Mouse (Mus musculus): ENCODE measurements at regions not wholly inside any gene's neighbourhood (a gene's known extent, or its start where the extent isn't known, plus 50 kb on each side); places are given as distances from the start of the nearest gene placed in this dataset.
A peak's percentile ranks its signal among the peaks of the same experiment; 100 is the strongest.

DNA sequence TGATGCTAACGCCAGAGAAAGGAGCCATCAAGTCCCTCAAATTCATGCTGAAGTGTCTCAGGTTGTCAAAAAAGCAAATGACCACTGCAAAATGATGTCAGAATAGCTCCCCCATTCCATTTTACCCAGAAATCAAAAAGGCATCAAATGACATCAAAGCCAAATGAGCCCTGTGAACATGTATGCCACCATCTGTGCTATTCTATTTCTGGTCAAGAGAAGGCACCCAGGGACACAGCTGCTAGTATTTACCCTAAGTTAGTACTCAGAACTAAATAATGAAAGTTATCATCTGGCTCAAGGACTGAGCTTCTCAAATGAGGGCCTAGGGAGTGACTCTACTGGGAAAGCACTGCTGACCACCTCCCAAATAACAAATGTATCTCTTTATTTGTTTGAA, 191.1 kb upstream of the Ahr start:
- DNase-seq (ENCODE audit: low read depth in 1 of 2, low spot score in 2 of 2): no peak

DNA sequence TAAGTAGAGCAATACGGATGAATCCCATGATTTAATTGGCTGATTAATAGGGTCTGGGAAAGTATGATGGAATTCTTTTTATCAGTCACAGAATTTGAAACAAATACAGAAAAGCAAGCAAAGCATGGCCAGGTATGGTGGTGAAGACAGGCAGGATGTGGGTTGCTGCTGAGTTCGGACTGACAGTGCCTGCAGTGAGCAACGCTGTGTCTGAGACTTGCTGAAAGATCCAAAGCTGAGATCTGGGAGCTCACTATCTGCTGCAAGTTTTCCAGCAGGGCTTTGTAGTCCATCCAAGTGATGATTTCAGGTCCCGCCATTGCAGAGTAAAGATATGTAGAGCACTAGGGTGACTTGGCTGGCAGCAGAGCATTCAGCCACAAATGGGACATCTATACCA, 189.3 kb upstream of the Ahr start:
- no peak for DNase-seq (ENCODE audit: low read depth in 1 of 2, low spot score in 2 of 2)

DNA sequence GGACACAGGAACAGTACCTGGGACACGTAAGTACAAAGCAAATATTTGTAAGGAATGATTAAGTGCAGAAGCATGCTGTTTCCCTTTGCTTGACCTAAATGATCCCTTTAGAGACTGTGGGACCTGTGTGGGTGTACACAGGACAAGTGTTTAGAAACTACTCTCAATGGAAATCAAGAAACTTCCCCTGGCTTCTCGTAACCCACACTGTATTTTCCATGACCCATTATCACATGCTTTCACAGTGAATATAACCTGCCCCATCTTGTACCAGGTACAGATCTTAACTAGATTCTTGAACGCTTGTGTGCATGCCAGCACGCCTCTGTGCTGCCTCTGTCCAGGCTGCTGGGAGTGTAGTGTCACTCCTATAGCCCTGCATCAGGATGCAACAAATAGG, 177.8 kb upstream of the Ahr start:
- DNase-seq (ENCODE audit: low read depth in 1 of 2, low spot score in 2 of 2): no peak

DNA sequence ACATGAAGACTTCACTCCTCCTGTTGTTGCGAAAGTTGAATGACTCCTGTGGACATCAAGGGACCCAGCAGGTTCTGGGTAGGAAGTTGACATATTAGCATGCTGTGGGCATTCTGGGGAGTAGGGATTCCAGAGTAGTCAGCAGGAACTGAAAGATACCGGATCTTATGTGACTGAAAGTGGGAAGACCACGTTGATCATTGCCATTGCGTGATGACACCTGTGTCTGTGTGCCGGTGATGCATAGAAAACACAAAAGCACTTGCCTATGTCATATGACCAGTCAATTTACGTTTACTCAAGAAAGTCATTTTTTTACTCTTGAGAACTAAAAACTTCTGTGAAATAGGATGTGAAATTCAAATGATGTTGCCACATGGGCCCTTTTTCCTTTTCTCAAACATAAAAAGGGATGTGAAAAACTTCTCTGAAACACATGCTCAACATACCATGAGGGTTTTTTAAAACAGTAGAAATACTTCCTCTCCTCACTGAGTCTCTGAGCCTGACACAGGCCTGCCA, 176.8 kb upstream of the Ahr start:
- DNase-seq (ENCODE audit: low read depth in 1 of 2, low spot score in 2 of 2): peak; percentile 48 to 61

DNA sequence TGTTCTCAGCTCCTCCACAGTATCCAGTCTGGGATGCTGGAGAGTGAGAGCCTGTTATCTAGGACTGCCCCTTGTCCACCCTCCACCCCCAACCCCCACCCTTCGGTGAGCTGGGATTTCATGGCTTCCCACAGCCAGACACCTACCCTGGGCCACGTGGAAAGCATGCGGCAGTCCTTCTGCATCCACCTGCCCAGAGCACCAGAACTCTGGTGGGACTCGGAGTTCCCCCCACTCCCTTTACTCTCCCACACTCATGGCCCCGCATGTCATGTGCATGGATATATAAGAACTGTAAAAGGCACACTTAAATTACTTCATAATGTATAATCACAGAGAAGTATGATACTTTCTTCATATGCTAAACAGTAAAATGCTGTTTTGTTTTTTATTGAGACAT, 175.5 kb upstream of the Ahr start:
- DNase-seq (ENCODE audit: low read depth in 1 of 2, low spot score in 2 of 2): no peak

DNA sequence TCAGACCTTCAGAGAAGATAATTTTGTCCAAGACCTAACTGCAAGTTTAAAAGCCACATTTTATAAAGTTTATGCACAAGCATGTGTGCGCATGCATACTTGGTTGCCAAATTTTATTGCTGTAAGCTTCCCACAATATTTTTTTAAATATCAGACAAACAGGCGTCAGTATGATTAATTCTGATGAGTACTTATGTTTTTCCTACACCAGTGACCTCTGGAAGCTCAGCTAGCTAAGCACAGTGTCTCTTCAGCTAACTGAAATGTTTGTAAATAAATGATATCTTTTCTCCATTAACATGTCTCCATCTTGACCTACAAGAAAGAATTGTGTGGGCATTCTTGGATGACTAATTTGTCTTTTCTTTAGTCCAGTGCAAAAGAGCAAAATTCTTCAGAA, 168.6 kb upstream of the Ahr start:
- DNase-seq (ENCODE audit: low read depth in 1 of 2, low spot score in 2 of 2): no peak

DNA sequence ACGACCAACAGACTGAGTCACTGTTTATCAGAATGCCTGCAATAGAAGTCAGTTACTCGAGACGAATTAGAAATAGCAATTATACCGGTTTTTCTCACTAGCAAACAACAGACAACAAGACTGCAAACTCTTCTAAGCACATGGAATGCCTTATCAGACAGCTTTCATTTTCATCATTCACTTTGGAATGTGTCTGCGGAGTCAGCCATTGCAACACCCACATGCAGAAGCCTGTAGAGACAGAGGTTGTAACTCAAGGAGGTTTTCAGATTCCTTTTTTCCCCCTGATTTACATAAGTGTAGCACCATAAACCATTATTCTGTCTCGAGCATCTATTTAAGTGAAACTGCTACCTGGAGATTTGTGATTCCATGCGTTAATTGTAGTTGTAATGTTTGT, 167.8 kb upstream of the Ahr start:
- DNase-seq (ENCODE audit: low read depth in 1 of 2, low spot score in 2 of 2): no peak

DNA sequence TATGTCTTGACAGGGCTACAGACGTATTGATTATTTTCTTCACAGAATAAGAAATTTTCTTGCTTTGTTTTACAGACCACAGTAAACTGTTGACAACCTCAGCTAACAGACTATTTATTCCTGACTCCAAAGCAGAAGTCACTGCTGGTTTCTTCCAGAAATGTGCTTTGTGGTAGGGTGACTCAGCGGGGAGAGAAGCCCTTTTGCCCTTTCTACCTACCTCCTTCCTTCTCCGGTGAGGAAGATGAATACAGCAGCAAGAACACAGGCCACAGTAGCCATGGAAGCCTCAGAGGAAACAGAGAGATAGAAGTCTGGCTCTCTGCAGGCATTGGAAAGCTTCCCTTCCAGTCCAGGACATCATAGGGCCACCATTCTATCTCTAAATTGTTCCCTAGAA, 159.4 kb upstream of the Ahr start:
- no peak for DNase-seq (ENCODE audit: low read depth in 1 of 2, low spot score in 2 of 2)

DNA sequence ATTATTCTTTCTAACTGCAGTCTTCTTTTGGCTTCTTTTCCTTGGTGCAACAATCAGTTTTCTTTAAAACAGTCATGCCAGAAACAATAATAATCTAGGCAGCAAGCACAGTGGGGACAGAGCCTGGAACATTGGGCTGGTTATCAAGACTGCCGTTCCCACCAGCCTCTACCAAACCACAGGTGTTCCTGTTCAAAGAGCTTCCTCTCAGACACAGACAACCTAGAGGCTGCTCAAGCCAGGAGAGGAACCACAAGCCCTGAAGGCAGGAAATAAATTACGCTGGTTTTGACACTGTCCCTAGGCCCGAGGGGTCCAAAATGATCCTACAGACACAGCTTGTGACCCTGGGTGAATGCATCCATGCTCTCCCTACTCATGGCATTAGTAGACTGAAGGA, 156.1 kb upstream of the Ahr start:
- DNase-seq (ENCODE audit: low read depth in 1 of 2, low spot score in 2 of 2): no peak

DNA sequence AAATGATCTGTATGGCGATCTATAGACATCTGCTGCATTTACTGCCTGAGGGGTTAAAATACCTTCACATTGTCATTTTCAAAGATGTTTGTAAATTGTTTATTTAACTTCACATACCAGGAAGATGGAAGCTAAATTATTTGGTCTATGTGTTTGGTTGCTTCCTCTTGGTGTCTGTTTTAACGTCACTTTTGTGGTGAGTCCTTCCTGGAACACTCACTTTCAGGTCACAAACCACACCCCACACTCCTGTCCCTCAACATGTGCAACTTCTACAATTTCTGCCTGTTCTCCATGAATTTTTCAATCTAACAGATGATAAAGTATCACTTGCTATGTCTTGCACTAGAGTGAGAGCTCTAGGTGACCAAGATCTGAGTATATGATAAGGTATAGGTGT, 151.4 kb upstream of the Ahr start:
- DNase-seq (ENCODE audit: low read depth in 1 of 2, low spot score in 2 of 2): no peak

DNA sequence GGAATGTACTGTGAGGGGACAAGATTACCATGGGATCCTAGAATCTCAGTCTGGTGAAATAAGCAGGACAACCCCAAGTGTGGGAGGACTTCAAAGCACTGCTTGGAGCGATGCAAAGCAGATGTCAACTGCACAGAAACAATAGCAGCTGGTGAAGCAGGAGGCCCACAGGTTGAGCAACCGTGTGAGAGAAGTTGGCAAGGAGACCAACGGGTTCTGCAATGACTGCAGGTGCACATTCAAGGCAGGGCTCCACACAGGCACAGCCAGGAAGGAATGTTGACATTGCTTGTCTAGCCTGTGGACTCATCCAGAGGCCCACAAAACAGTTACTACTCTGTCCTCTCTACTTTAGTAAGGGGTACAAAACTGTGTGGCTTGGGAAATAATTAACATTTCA, 150.4 kb upstream of the Ahr start:
- DNase-seq (ENCODE audit: low read depth in 1 of 2, low spot score in 2 of 2): no peak

DNA sequence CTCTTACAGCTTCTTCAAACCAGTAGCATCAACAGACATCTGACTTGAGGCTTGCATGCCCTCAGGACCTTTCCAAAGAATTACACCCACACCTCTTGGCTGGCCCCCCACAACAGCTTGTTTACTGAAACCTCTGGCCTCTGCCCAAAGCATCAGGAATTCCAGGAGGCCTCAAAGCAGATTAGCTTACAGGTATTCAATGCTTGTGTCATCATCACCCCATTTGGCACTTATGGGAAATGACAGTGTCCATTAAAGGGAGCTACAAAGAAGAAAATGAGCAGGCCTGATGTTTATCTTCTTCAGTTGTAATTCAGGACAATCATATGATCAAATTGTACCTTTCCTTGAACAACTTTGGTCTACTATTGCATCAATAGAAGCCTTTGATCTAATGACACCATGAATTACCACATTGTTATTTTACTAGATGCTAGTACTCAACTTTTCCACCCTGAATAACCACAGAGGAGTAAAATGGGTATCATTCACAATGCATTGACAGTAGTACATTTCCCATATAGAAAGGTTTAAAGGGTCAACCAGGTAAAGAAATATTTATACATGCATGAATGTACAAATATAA, 147.1 kb upstream of the Ahr start:
- no peak for DNase-seq (ENCODE audit: low read depth in 1 of 2, low spot score in 2 of 2)

DNA sequence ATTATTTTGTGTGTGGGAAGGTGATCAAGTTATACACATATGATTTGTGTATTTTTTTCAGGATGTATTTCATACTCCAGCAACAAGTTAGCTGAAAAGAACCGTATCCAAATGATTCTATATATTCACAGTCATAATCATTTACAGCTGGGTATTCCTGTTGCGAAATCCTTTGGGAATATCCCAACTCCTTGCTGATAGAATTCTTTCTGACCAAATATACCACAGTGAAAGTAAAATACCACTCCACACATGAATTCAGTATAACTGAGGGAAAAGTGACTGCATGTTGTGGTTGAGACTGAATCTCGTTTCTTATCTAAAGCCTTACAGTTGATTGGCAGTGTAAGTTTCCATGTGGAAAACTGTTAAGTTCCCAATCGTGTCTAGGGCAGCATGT, 145.1 kb upstream of the Ahr start:
- DNase-seq (ENCODE audit: low read depth in 1 of 2, low spot score in 2 of 2): no peak

DNA sequence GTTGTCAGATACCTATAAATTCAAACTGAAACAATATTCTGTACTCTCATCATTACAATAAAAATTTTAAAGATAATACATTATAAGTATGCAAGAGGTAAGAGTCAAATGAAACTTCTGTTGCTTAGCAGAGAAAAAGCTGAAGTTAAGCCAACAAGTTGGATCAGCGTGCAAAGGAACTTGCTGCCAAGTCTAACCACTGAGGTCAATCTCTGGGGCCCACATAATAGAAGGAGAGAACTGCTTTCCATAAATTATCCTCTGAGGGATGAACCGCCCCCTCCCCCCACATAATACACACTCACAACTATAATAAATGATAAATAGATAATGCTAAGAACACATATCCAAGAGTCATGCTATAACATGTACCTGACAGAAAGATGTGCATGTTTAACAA, 144.2 kb upstream of the Ahr start:
- no peak for DNase-seq (ENCODE audit: low read depth in 1 of 2, low spot score in 2 of 2)

DNA sequence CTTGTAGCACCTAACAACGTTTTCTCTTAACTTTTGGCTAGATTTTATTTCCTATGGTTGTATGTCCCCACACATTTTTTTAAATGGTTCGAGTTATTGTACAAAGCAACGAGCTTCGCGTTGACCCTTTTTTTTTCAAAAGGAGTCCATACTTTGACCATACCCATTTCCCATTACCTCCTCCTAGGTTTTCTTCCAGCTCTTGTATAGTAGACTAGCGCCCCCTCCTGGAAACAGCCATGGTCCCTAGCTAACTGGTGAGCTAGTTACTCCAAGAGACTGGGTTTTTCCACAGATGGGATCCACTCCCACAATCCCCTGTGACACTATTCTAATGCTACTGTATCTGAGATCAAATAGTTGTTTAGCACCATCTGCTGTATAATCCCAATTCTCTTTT, 139.6 kb upstream of the Ahr start:
- no peak for DNase-seq (ENCODE audit: low read depth in 1 of 2, low spot score in 2 of 2)

DNA sequence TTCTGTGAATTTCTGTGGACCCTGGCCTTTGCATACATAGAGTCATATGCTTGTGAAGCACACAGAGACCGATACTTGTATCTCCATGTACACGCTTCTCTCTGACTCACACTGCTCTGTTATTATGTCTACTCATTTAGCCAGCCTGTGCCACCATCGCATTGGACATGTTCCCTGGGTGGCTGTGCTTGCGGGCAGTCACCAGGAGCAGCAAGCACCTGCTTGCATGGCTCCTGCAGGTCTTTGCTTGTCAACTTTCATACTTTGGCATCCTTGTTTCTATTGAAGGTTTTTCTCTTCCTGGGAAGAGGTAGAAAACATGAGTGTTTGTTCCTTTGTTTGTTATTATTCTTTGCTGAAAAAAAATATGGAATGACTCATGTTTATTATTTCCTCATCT, 136.1 kb upstream of the Ahr start:
- DNase-seq (ENCODE audit: low read depth in 1 of 2, low spot score in 2 of 2): no peak

DNA sequence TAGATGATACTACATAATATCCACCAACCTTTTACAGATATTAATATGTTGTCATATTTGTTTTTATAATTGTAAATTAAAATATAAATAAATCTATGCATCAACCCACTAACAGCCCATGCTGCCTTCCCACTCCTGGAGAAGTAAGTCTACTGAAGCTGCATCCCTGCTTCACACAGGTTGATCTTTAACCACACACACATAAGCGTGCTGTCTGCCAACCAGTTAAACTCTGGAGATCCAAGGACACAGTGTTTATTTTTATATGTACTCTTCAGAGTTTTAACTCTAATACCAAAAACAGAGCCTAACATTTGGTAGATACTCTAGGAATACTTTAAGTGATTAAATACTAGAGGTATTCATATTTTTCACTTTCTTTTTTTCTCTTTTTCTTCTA, 133.9 kb upstream of the Ahr start:
- DNase-seq (ENCODE audit: low read depth in 1 of 2, low spot score in 2 of 2): no peak

DNA sequence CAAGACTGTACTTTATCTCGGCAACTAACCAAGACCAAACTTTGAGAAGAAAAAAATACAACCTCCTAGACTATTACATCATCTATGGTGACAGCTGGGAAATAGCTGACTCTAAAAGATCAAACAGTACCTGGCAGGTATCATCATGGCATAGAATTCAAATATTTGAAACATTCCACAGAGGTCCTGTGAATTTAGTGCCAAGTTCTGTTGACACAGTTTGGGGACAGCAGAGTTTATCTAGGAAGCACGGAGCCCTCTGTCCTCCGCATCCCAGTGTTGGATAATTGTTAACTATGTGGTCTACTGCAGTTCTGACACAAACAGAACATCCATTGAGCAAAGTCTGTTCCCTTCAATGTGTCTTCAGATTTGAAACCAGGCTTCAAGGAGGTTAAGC, 132.9 kb upstream of the Ahr start:
- DNase-seq (ENCODE audit: low read depth in 1 of 2, low spot score in 2 of 2): no peak

DNA sequence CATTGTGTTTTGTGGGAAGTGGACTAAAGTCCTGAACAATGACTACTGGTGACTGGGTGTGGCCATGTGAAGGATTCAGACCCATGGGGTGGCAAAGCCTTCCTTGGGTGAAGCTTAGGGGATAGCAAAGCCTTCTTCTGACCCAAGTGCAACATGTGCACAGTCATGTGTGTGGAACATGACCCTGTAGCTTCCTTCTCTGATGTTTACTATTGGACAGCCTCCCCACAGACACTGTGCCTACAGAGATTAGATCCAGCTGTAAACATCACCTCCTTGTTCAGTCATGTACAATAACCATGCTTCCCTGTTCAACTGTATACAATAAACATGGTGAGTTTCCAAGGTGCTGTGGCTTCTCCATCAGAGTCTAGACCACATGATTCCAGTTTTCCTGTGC, 132.4 kb upstream of the Ahr start:
- no peak for DNase-seq (ENCODE audit: low read depth in 1 of 2, low spot score in 2 of 2)

DNA sequence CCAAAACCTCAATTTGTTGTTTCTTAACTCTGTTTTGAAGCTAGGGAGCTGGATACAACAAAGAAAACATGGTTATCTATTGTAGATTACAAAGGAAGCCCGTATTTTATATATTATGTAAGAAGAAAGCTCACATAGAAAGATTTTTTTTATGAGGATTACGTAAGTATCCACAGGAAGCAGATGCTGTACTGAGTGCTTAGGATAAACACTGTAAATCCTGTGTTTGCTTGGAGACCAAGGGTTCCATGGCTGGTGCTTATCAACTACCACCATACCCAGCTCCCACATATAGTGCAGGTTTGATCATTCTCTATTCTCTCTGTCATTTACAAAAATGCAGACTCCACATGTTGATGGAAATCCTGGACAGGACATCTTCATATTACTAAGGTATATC, 131.2 kb upstream of the Ahr start:
- DNase-seq (ENCODE audit: low read depth in 1 of 2, low spot score in 2 of 2): no peak

DNA sequence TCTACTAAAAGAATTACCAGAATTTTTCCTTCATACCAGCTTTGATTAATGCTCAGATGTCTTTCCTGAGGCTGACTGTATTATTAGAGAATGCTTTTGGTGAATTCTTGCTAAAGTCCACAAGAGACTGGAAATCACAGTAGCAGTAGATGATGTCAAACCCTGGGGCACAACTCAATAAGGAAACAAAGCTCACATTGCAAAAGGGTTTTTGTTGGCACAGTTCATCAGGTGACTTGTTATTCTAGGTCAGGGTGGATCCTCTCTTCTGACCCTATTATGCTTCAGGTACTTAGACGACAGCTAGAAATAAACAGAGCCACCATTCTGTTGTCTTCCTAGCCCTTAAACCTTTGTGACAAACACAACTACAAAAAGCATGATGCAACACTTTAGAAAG, 128.2 kb upstream of the Ahr start:
- no peak for DNase-seq (ENCODE audit: low read depth in 1 of 2, low spot score in 2 of 2)

DNA sequence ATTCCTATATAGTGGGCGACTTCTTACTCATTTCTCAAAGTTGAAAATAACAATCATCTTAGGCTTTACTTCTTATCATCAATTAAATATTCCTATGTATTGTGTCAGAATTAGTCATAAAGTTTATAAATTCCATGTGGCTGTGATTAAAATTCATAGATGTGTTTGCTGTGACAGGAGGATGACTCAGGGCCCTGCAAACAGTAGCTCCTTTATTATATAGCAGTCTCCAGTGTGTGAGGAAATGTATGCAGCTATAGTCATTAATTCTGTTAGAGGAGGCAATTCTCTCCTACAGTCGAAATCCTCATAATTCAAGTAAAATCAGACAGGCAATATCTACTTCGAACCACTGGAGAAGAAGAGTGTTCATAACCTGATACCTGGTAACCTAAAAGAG, 121.7 kb upstream of the Ahr start:
- no peak for DNase-seq (ENCODE audit: low read depth in 1 of 2, low spot score in 2 of 2)

DNA sequence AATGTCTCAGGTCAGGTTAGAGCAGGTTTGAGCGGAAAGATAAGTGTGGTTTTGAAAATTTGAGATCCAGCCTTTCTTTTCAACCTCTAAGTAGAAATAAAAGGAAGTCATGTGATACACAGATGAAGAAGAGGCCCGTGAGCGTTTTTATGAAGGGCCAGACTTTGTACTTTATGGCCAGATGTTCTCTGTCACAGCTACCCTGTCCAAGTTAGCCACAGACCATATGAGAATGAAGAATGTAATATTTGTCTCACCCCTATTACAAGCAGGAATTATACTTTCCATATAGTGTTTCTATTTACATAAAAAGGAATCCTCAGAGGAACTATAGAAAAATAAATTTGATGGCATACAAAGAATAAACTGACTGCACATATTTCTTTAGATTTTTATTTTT, 114.9 kb upstream of the Ahr start:
- no peak for DNase-seq (ENCODE audit: low read depth in 1 of 2, low spot score in 2 of 2)

DNA sequence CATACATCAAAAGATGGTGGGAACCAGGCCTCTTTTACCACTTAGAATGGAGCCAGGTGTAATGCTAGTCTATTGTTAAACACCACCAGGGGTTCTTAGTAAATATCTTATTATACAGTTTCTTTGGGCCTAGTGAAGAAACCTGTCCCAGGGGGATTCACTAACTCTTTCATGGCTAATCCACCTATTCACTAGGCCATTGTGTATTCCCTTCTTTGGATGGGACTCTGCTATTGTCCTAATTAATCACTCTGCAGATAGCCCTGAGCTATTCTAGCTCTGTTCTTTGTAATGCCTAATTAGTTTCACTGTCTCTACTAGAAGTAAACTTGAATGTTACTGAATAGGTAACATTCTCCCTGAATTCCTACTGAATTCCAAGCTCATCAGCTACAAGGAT, 107.6 kb upstream of the Ahr start:
- DNase-seq (ENCODE audit: low read depth in 1 of 2, low spot score in 2 of 2): no peak

All from monocyte, adult 2 months (primary cell).